Mouse (Mus musculus) lung, adult 2 months (tissue): ENCODE results near the gene Rc3h1.

ENCODE experiments used
- CTCF ChIP-seq: fragments of 200-500 bp; IDR thresholded peaks from 2 replicates; pipeline ENCODE4 v1.5.1; 2011; ENCODE audit warnings: mild to moderate bottlenecking, low read length, control low read depth; ENCODE audit not compliant: insufficient read depth
- POLR2A ChIP-seq: fragments of 200-500 bp; IDR thresholded peaks from 2 replicates; pipeline ENCODE4 v1.6.1; 2011; ENCODE audit warnings: low read depth, mild to moderate bottlenecking, control low read depth, low read length, borderline replicate concordance; ENCODE audit errors: extremely low read depth

DNA sequence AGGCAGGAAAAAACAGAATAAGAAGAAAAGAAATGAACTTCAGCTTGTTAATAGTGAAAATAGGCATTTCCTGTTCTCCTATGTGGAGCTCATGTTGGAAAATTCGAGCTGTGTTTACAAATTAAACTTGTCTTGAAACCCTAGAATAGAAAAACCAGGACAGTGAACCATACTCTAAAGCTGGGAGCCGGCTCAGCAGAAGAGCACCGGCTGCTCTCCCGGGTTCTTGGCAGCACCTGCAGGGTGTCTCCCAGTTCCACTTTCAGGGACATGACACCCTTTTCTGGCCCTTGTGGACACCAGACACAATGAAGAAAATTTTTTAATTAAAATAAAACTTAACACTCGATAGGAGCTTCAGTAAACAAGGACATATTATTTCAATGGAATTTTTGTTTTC, 62.4 kb downstream of the Rc3h1 start:
- TF ChIP-seq CTCF (no peak), POLR2A (no peak)
